Mouse (Mus musculus): Measurements from ENCODE around the gene Tango2.

Gene Tango2

DNA sequence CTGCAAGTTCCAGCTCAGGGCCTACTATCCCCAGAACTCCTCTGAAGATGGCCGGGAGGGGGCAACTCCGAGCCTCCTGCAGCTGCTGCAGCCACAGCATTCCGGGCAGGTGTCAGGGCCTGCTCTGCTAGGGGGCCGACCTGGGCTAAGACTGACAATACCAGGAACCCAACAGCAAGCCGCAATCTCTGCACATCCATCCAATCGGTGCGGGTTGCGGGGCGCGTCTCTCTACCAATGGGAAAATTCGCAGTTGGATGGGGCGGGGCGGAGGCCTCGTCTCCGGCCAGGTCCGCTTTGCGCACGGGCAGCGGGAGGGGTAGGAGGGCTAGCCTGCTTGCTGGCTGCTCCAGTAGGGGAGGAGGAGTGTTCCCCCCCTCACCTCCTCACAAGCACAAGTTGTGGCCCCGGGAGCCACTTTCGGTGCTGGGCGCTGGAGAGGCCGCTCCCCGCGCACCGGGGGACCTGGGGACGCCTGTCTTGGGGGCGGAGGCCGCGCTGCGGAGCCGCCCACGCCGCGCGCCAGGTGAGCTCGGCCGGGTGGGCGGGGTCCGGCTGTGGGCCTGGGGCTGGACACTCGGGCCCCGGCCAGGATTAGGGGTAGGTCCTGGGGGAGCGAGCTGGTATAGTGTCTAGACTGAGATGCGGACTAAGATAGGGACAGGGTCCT, at the start of gene Tango2, which contains the start of gene Arvcf:
Gene Tango2 (minus strand): TSS at position 173 of the 670 bp plus-strand sequence.
Gene Arvcf (plus strand): TSS at position 252 of the 670 bp plus-strand sequence.
- DNase-seq (ENCODE audit: low spot score in 2 of 2), result peak; percentile 87 to 96

GRCm38 (mm10) chr16:18396791-18397621, 49.1 kb upstream of the Tango2 start:
- no peak for DNase-seq (ENCODE audit: low spot score in 2 of 2)

DNA sequence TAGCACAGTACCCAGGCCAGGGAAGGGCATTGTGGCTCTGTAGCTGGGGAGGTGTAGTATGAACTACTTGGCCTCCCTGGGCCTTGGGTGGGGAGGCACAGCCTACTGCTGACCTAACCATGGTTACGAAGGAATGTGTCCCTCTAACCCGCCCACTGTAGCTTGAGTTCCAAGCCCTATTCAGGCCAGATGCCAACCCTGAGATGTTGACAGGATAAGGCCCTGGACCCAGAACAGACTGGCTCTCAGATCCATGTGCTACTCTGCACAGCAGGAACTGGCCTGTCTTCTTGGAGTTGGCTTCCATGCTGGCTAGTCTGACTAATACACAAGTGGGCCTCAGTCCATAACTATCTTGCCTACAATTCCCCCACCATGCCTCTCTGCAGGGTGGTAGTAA, 48.3 kb upstream of the Tango2 start:
- no peak for DNase-seq (ENCODE audit: low spot score in 2 of 2)

GRCm38 (mm10) chr16:18395620-18396036, 47.7 kb upstream of the Tango2 start:
- no peak for DNase-seq (ENCODE audit: low spot score in 2 of 2)

GRCm38 (mm10) chr16:18394777-18395619, 47.1 kb upstream of the Tango2 start:
- DNase-seq (ENCODE audit: low spot score in 2 of 2), result no peak

DNA sequence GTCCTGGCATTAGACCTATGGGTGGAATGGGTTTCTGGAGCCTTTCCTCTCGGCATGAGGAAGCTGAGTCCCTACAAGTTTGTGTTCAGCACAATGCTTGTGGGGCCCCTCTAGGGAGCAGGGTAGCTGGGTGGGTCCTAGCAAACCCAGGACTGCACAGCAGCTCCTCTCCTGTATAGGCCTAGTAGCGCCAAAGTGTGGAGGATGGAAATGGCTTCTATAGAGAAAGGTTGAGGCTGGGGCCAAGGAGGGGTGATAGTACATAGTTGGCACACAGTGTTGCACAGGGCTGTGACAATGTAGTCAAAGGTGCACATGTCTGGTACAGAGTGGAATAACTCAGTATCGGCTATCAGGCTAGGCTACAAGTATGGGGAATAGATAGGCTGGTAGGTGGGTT, 46.2 kb upstream of the Tango2 start:
- DNase-seq (ENCODE audit: low spot score in 2 of 2), result no peak

- no peak for DNase-seq (ENCODE audit: low spot score in 2 of 2)
These were observed 45.7 kb upstream of the Tango2 start for GRCm38 (mm10) chr16:18393595-18393994.

DNA sequence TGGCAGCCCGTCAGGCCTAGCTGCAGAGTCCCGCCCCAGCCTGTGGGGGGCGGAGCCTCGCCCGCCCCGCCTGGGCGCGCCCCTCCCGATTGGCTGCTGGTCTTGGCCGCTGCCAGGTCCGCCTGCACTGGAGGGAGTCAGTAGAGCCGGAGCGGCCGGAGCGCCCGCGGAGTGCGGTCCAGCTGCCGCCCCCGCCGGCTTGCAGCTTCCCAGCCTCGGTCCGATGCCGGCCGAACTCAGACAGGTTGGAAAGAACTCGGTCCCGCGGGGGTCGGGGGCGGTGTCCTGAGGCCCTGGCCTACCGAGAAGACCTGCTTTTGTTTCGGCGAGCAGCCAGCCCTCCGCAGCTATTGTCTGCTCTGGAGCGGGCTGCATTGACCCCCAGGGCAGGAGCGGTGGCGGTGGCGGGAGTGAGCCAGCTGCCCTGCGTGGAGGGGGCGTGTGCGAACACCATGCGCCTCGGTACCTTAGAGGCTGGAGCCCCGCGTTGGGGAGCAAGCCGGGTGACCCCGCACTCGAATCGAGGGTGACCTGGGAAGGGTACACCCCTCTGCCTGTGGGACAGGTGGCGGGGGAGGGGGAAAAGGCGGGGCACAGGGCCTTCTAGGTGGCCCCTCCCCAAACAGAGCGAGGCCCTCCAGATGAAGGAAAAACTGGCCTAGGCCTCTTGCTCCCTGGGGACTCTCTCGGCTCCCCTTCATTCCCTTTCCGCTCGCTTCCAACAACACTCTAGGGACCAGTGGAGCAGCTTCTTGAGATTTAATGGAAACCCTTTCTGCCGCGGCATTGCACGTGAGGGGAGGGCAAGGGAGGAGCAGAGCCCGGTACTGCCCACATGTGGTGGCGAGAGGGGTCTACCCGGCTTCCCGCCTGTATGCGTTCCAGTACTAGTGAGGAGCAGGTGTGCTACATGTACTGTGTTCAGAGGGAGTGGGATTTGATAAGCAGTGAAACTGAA, 44.8 kb upstream of the Tango2 start:
- peak in 1 of 2 experiments; percentile 73 for DNase-seq (ENCODE audit: low spot score in 2 of 2)

GRCm38 (mm10) chr16:18391728-18392127, 43.8 kb upstream of the Tango2 start:
- DNase-seq (ENCODE audit: low spot score in 2 of 2), result no peak

GRCm38 (mm10) chr16:18391127-18391526, 43.2 kb upstream of the Tango2 start:
- no peak for DNase-seq (ENCODE audit: low spot score in 2 of 2)

DNA sequence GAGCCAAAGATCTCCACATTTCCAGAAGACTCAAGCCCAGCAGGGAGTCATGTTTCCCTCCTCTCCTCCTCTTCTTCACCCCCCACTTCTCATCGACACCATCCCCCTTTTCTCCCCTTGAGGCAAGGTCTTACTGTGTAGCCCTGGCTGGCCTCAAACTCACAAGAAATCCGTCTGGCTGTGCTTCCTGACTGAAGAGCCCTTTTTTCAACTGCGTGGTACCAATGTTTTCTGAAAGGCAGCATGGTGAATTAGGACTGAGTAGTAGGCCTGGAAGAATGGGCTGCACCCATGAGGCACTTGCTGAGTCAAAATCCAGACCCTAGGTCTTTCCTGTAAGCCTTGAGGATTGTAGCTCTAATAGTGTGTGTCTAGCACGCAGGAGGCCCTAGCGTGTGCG, 42.5 kb upstream of the Tango2 start:
- no peak for DNase-seq (ENCODE audit: low spot score in 2 of 2)

- DNase-seq (ENCODE audit: low spot score in 2 of 2), result no peak
These were observed 40.9 kb upstream of the Tango2 start for GRCm38 (mm10) chr16:18388583-18389435.

GRCm38 (mm10) chr16:18387704-18388582, 40.0 kb upstream of the Tango2 start:
- no peak for DNase-seq (ENCODE audit: low spot score in 2 of 2)

DNA sequence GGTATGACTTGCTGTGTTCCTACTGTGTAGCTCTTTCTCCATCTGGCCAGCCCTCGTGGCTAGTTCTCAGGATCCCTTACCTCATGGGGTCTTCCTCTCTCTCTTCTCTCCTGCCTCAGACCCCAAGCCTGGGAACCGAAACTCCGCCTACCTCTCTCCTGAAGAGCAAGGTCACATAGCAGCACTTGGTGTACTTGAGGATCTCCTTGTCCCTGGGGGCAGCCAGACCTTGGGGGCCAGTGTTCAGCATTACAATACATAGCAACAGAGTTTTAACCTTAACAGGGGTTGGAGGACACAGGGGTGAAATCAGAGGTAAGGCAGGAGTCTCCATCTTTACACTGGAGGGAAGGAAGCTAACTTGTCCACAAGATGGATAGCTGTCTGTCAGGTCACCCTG, 39.1 kb upstream of the Tango2 start:
- DNase-seq (ENCODE audit: low spot score in 2 of 2), result no peak

- DNase-seq (ENCODE audit: low spot score in 2 of 2), result no peak
These were observed 38.5 kb upstream of the Tango2 start for GRCm38 (mm10) chr16:18386451-18386850.

DNA sequence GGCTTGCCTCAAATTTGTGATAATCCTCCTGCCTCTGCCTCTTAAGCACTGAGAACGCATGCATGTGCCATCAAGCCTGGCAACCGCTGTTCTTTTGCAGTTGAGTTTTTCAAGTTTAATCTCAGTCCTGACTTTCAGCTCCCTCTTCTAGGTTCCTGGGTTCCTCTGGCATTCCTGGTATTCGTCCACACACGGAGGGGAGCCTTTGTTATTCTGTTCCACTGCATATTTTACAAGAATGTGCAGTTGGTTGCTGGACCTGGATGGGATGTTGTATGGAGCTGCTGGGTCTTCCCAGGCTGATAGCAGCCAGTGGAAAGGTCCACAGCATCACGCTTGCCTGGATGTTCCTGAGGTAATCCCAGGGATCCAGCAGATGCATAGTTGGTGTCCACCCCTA, 37.5 kb upstream of the Tango2 start:
- no peak for DNase-seq (ENCODE audit: low spot score in 2 of 2)

DNA sequence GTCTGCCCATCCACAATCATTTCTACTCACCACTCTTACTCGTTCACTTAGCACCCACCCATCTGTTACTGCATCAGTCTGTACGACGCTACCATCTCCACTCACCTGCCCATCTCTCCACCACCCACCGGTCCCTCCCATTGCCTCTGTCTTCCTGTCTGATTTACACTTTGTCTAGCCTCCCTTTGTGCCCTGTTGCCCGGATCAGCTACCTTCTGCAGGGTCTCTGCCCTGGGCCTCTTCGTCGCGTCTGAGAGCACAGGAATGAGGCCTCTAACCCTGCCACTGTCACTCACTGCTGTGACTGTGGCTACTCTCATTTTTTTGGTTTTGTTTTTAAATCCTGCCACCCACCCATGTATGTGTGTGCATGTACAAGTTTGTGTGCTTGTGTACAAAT, 36.8 kb upstream of the Tango2 start:
- DNase-seq (ENCODE audit: low spot score in 2 of 2), result no peak

DNA sequence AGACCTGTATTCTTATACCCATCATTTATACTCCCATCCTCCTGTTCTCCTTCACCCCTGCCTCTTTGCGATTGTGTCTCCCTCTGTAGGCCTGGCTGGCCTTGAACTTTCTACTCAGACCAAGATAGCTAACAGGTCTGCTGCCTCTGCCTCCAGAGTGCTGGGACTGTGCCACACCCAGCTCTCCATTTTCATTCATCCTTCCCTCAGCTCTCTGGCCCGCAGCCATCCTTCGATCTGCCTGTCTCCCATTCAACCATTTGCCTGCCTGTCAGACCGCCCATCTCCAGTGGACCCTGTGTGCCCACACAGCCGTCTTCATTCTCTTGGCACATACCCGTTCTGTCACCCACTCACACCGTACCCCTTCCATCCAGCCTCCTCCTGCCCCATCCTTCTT, 36.3 kb upstream of the Tango2 start:
- DNase-seq (ENCODE audit: low spot score in 2 of 2), result no peak

- DNase-seq (ENCODE audit: low spot score in 2 of 2), result no peak
These were observed 35.9 kb upstream of the Tango2 start for GRCm38 (mm10) chr16:18383756-18384155.

Measured in left cerebral cortex, adult 9 months (tissue).